Mouse (Mus musculus) MEL (cell line): ENCODE measurements around the gene Dab2. TPM values are rescaled to one million over a fixed set of nuclear protein-coding genes. Genes with fewer than 3 reads are reported as not detected.

Experiments used
- DNase-seq: peaks from one replicate; pipeline ENCODE4 v3.0.0; 2011; ENCODE audit warnings: low read depth, low spot score
- H3K27ac ChIP-seq: 2 replicates; pipeline ENCODE4 v1.5.1; 2012; ENCODE audit warnings: low read depth, mild to moderate bottlenecking, control low read depth, low read length, moderate library complexity; ENCODE audit not compliant: control insufficient read depth
- H3K27me3 ChIP-seq, 2 experiments: fragments of 150-350 bp in 1 of 2; sonication (generic) in 1 of 2; 2 replicates each; pipeline ENCODE4 v1.6.1; 2012; ENCODE audit warnings: low read length in 2 of 2, mild to moderate bottlenecking in 2 of 2, improper control_type of control experiment in 1 of 2, moderate library complexity in 1 of 2; ENCODE audit not compliant: insufficient read depth in 2 of 2, control insufficient read depth in 1 of 2
- H3K36me3 ChIP-seq, 2 experiments: 2 replicates each; pipeline ENCODE4 v1.6.1; 2012 to 2014; ENCODE audit warnings: low read length in 2 of 2, improper control_type of control experiment in 1 of 2, inconsistent platforms in 1 of 2, mild to moderate bottlenecking in 1 of 2; ENCODE audit not compliant: insufficient read depth in 2 of 2, control insufficient read depth in 1 of 2
- H3K4me1 ChIP-seq, 2 experiments: fragments of 150-350 bp in 1 of 2; sonication (generic) in 1 of 2; 2 replicates each; pipeline ENCODE4 v1.6.1; 2012; ENCODE audit warnings: low read length in 2 of 2, improper control_type of control experiment in 1 of 2, mild to moderate bottlenecking in 1 of 2; ENCODE audit not compliant: insufficient read depth in 2 of 2, control insufficient read depth in 1 of 2
- H3K4me3 ChIP-seq, 2 experiments: fragments of 150-350 bp in 1 of 2; sonication (generic) in 1 of 2; 2 replicates each; pipeline ENCODE4 v1.5.1; 2012; ENCODE audit warnings: low read depth in 2 of 2, low read length in 2 of 2, mild to moderate bottlenecking in 2 of 2, moderate library complexity in 2 of 2, control low read depth in 1 of 2, improper control_type of control experiment in 1 of 2; ENCODE audit not compliant: control insufficient read depth in 1 of 2, insufficient read depth in 1 of 2
- H3K79me2 ChIP-seq: 2 replicates; pipeline ENCODE4 v1.6.1; 2012; ENCODE audit warnings: mild to moderate bottlenecking, low read length, moderate library complexity; ENCODE audit not compliant: control insufficient read depth, poor library complexity, insufficient read depth
- H3K9ac ChIP-seq: 2 replicates; pipeline ENCODE4 v1.6.1; 2012; ENCODE audit warnings: low read depth, mild to moderate bottlenecking, control low read depth, low read length, moderate library complexity; ENCODE audit not compliant: control insufficient read depth, poor library complexity, severe bottlenecking
- H3K9me3 ChIP-seq: fragments of 150-350 bp; sonication (generic); replicated peaks from 2 replicates; pipeline ENCODE4 v1.6.1; 2012; ENCODE audit warnings: mild to moderate bottlenecking, low read length, improper control_type of control experiment, moderate library complexity; ENCODE audit not compliant: insufficient read depth
- CTCF ChIP-seq, 3 experiments: IDR thresholded peaks in 2 of 3; conservative IDR thresholded peaks in 1 of 3; 2 replicates each; pipeline ENCODE4 v1.5.1; 2011 to 2012; ENCODE audit warnings: low read length in 3 of 3, low read depth in 2 of 3, mild to moderate bottlenecking in 2 of 3, improper control_type of control experiment in 1 of 3, inconsistent platforms in 1 of 3, mixed read lengths in 1 of 3, moderate library complexity in 1 of 3; ENCODE audit not compliant: control insufficient read depth in 1 of 3, insufficient read depth in 1 of 3, poor library complexity in 1 of 3, severe bottlenecking in 1 of 3
- E2F4 ChIP-seq: IDR thresholded peaks from 2 replicates; pipeline ENCODE4 v1.6.1; 2011; ENCODE audit warnings: low read depth, low read length, improper control_type of control experiment, borderline replicate concordance
- ELF1 ChIP-seq: IDR thresholded peaks from 2 replicates; pipeline ENCODE4 v1.6.1; 2014; ENCODE audit warnings: low read depth, mild to moderate bottlenecking, inconsistent platforms, low read length, improper control_type of control experiment, moderate library complexity
- EP300 ChIP-seq, 2 experiments: IDR thresholded peaks; 2 replicates each; pipeline ENCODE4 v1.6.1; 2011; ENCODE audit warnings: improper control_type of control experiment in 2 of 2, low read length in 2 of 2, low read depth in 1 of 2, mild to moderate bottlenecking in 1 of 2
- ETS1 ChIP-seq: IDR thresholded peaks from 2 replicates; pipeline ENCODE4 v1.6.1; 2012; ENCODE audit warnings: low read depth, mild to moderate bottlenecking, inconsistent platforms, low read length, improper control_type of control experiment, moderate library complexity
- GATA1 ChIP-seq: IDR thresholded peaks from 2 replicates; pipeline ENCODE4 v1.6.1; 2011; ENCODE audit warnings: low read depth, low read length, improper control_type of control experiment
- JUND ChIP-seq: IDR thresholded peaks from 2 replicates; pipeline ENCODE4 v1.6.1; 2011; ENCODE audit warnings: low read depth, mild to moderate bottlenecking, improper control_type of control experiment, low read length
- MAFK ChIP-seq: IDR thresholded peaks from 2 replicates; pipeline ENCODE4 v1.6.1; 2011; ENCODE audit warnings: low read depth, mild to moderate bottlenecking, low read length, improper control_type of control experiment, borderline replicate concordance
- MAX ChIP-seq: IDR thresholded peaks from 2 replicates; pipeline ENCODE4 v1.6.1; 2011; ENCODE audit warnings: low read length, improper control_type of control experiment
- MAZ ChIP-seq: IDR thresholded peaks from 2 replicates; pipeline ENCODE4 v1.6.1; 2012; ENCODE audit warnings: low read depth, mild to moderate bottlenecking, inconsistent platforms, low read length, improper control_type of control experiment
- MYC ChIP-seq: IDR thresholded peaks from 2 replicates; pipeline ENCODE4 v1.6.1; 2011; ENCODE audit warnings: low read depth, mild to moderate bottlenecking, low read length, improper control_type of control experiment, moderate library complexity
- NRF1 ChIP-seq: IDR thresholded peaks from 2 replicates; pipeline ENCODE4 v1.6.1; 2014; ENCODE audit warnings: low read depth, mild to moderate bottlenecking, inconsistent platforms, low read length, improper control_type of control experiment, moderate library complexity; ENCODE audit not compliant: poor library complexity, insufficient read depth, severe bottlenecking
- POLR2AphosphoS2 ChIP-seq: IDR thresholded peaks from 2 replicates; pipeline ENCODE4 v1.6.1; 2011; ENCODE audit warnings: low read length, improper control_type of control experiment
- RCOR1 ChIP-seq: IDR thresholded peaks from 2 replicates; pipeline ENCODE4 v1.6.1; 2012; ENCODE audit warnings: low read depth, mild to moderate bottlenecking, inconsistent platforms, low read length, improper control_type of control experiment
- SMC3 ChIP-seq: IDR thresholded peaks from 2 replicates; pipeline ENCODE4 v1.6.1; 2011; ENCODE audit warnings: low read depth, low read length, improper control_type of control experiment
- UBTF ChIP-seq: IDR thresholded peaks from 2 replicates; pipeline ENCODE4 v1.6.1; 2012; ENCODE audit warnings: low read depth, mild to moderate bottlenecking, inconsistent platforms, low read length, improper control_type of control experiment, moderate library complexity, borderline replicate concordance; ENCODE audit not compliant: insufficient read depth
- ZKSCAN1 ChIP-seq: IDR thresholded peaks from 2 replicates; pipeline ENCODE4 v1.6.1; 2012; ENCODE audit warnings: low read depth, mild to moderate bottlenecking, inconsistent platforms, low read length, improper control_type of control experiment, moderate library complexity
- ZNF384 ChIP-seq: IDR thresholded peaks from 2 replicates; pipeline ENCODE4 v1.6.1; 2012; ENCODE audit warnings: low read depth, mild to moderate bottlenecking, inconsistent platforms, low read length, improper control_type of control experiment
- polyA plus RNA-seq, 2 experiments: library from polyadenylated mRNA; stranded (reverse) in 1 of 2; unstranded in 1 of 2; fragments of >175 nt in 1 of 2; fragments of >200 nt in 1 of 2; gene quantifications; 2 replicates each; pipeline versions ENCODE4 v1.2.1 to v1.2.4; 2012; ENCODE audit warnings: low replicate concordance in 2 of 2, low read depth in 1 of 2; ENCODE audit not compliant: insufficient read length in 2 of 2, insufficient read depth in 1 of 2, missing spikeins in 1 of 2
- total RNA-seq: library from RNA; depleted of rRNA; stranded (reverse); fragments of 300-350 nt; gene quantifications from 2 replicates; pipeline ENCODE4 v1.2.3, GENCODE M21; 2012

The Dab2 gene
- total and polyA plus RNA-seq, 3 experiments: not detected

DNA sequence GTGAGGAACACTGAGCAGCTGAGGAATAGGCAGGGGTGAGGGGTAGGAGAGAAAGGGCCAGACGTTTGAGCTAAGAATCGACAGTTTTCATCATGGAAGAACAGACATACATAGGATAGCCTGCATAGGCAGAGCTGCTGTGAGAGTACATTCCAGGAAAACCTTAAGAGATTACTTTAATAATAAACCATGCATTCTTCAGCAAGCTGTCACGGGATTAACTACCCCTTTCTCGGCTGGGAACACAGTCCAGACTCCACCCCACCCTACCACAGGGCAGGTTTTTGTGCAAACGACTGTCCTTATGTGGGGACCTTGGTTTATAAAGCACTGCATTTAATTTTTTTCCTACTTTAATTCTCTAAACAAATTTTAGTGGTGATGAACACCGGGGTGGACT, 84.4 kb downstream of the Dab2 start:
- H3K9ac ChIP-seq: no peak overlapping the region
- H3K36me3 ChIP-seq: no peaks in the 10 kb centered on the region
- H3K79me2 ChIP-seq: no peaks in the 10 kb centered on the region
- H3K4me1 ChIP-seq: no peaks in the 10 kb centered on the region
- no peak for DNase-seq
- no peak overlapping the region for H3K27ac ChIP-seq
- H3K4me3 ChIP-seq: no peak overlapping the region
- TF ChIP-seq MAFK (no peak), JUND (no peak), NRF1 (no peak), POLR2AphosphoS2 (no peak), UBTF (no peak), MAZ (no peak), MAX (no peak), EP300 (IDR thresholded peaks at IDR 0.05; ENCODE audit: low read depth in 1 of 2, low read length in 2 of 2) (no peak), ZNF384 (no peak)
- no peaks in the 10 kb centered on the region for H3K9me3 ChIP-seq
- H3K27me3 ChIP-seq: peaks cover 0 to 3% of the 10 kb centered on the region in 2 experiments; a peak in 2 of 4 replicates

DNA sequence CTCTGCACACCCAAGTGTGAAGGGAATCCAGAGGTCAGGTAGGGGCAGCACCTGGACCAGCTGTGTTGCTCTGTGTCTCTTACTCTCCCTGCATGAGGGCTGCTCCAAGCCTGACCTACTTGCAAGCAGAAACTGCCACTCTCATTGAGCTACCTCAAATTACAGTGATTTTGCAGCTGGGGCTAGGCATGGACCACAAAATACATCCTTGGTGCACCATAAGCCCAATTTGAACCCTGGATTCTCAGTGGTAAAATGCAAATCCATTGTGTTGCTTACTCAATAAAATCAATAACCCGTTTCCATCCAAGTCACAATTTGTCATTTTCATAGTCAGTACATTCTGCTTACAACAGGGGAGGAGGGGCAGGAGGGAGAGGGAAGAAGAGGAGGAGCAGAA, 85.7 kb downstream of the Dab2 start:
- TF ChIP-seq UBTF: no peak
- no peak for TF ChIP-seq ELF1
- TF ChIP-seq ZKSCAN1: no peak
- no peak overlapping the region for H3K9ac ChIP-seq
- H3K9me3 ChIP-seq: no peaks in the 10 kb centered on the region
- H3K27me3 ChIP-seq: peaks cover 0 to 6% of the 10 kb centered on the region in 2 experiments; a peak in 2 of 4 replicates
- DNase-seq: no peak
- no peak overlapping the region for H3K27ac ChIP-seq
- no peaks in the 10 kb centered on the region for H3K4me1 ChIP-seq
- H3K79me2 ChIP-seq: no peaks in the 10 kb centered on the region
- H3K36me3 ChIP-seq: no peaks in the 10 kb centered on the region
- no peak overlapping the region for H3K4me3 ChIP-seq

DNA sequence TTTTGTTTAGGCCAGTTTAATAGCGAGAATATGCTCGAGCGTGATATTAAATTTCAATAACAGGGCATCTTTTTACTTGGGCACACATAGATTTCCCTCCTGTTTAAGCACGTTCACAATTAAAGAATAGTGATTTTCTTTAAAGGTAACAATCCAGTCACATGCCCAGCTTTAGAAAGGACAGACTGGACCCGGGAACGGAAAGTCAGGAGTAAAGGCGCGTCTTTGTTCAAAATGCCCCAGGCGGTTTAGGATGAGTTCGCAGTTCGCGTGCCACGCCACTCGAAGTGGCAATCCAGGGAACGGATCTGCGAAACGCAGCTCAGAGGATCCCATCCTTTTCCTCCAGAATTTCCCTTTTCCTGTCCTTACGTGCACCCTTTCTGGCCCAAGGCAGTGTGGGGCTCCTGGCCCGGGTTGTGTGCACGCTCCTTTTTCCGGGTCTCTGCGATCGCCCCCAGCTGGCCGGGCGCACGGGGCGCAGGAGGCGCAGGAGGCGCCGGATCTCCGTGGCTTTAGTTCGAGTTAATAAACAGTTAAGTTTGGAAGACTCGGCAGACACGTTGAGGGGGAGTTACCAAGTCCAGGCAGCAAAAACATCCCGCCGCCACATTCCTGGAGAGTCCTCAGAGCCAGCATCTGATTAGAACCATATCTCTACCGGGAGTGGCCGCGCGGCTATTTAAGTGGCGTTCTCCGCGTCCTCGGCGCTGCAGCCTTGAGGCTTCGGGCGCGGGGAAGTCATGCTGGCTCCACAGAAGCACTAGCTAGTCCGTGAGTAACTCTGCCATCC, 86.8 kb downstream of the Dab2 start:
- H3K4me1 ChIP-seq: no peaks in the 10 kb centered on the region
- DNase-seq: no peak
- H3K4me3 ChIP-seq: no peak overlapping the region
- TF ChIP-seq SMC3 (no peak), ETS1 (no peak), GATA1 (no peak), MYC (no peak), RCOR1 (no peak), ZNF384 (no peak), E2F4 (no peak), CTCF (IDR thresholded peaks at IDR 0.05 in 2 of 3, conservative IDR thresholded peaks at IDR 0.05 in 1 of 3; ENCODE audit: control insufficient read depth in 1 of 3, insufficient read depth in 1 of 3, low read depth in 2 of 3, low read length in 3 of 3, poor library complexity in 1 of 3, severe bottlenecking in 1 of 3) (no peak), MAZ (no peak)
- TF ChIP-seq, all 39 proteins: peak for 0
- Histone ChIP-seq H3K36me3 (no peaks in the 10 kb centered on the region), H3K79me2 (no peaks in the 10 kb centered on the region), H3K27me3 (peaks cover 0 to 6% of the 10 kb centered on the region in 2 experiments; a peak in 2 of 4 replicates), H3K9me3 (no peaks in the 10 kb centered on the region), H3K9ac (no peak overlapping the region), H3K27ac (no peak overlapping the region)
